Mouse (Mus musculus) liver, postnatal 0 days (tissue): ENCODE results near the gene Coasy. TPM values are rescaled to one million over a fixed set of nuclear protein-coding genes. Genes with fewer than 3 reads are reported as not detected.

Experiments
- ATAC-seq: fragments of 200-750 bp; cut with Nextera tagmentation; 2 replicates; pipeline ENCODE4 v1.8.0; 2017; ENCODE audit warnings: mild to moderate bottlenecking, moderate library complexity
- DNase-seq: peaks from one replicate; pipeline ENCODE4 v3.0.0-alpha.2; 2016
- H3K27ac ChIP-seq: fragments of 300-500 bp; sonication (generic); 2 replicates; pipeline ENCODE4 v1.5.1; 2014; ENCODE audit warnings: antibody characterized with exemption, moderate library complexity, mild to moderate bottlenecking, low read depth
- H3K27me3 ChIP-seq: fragments of 300-500 bp; sonication (generic); 2 replicates; pipeline ENCODE4 v1.6.1; 2014; ENCODE audit warnings: low read length, control low read depth, mixed read lengths; ENCODE audit not compliant: insufficient read depth
- H3K36me3 ChIP-seq: fragments of 300-500 bp; sonication (generic); replicated peaks from 2 replicates; pipeline ENCODE4 v1.6.1; 2014; ENCODE audit warnings: mild to moderate bottlenecking, control low read depth, low read length, moderate library complexity, mixed read lengths; ENCODE audit not compliant: insufficient read depth
- H3K4me1 ChIP-seq: fragments of 300-500 bp; sonication (generic); 2 replicates; pipeline ENCODE4 v1.6.1; 2014; ENCODE audit warnings: antibody characterized with exemption, mild to moderate bottlenecking, control low read depth; ENCODE audit not compliant: insufficient read depth
- H3K4me2 ChIP-seq: fragments of 300-500 bp; sonication (generic); 2 replicates; pipeline ENCODE4 v1.6.1; 2014; ENCODE audit warnings: low read depth, mild to moderate bottlenecking, low read length, moderate library complexity, mixed read lengths
- H3K4me3 ChIP-seq: fragments of 300-500 bp; sonication (generic); 2 replicates; pipeline ENCODE4 v1.5.1; 2014; ENCODE audit warnings: low read depth, low read length
- H3K9ac ChIP-seq: fragments of 300-500 bp; sonication (generic); replicated peaks from 2 replicates; pipeline ENCODE4 v1.6.1; 2014; ENCODE audit warnings: mild to moderate bottlenecking, moderate library complexity
- H3K9me3 ChIP-seq: fragments of 300-500 bp; sonication (generic); 2 replicates; pipeline ENCODE4 v1.6.1; 2016; ENCODE audit warnings: mild to moderate bottlenecking, control low read depth, low read length, mixed read lengths
- CTCF ChIP-seq: sonication (generic); IDR thresholded peaks from 2 replicates; pipeline ENCODE4 v1.5.1; 2016; ENCODE audit warnings: antibody characterized with exemption, low read depth
- EP300 ChIP-seq: IDR thresholded peaks from 2 replicates; pipeline ENCODE4 v1.6.1; 2016; ENCODE audit warnings: antibody characterized with exemption, low read depth, mild to moderate bottlenecking
- WGBS: fragments of 180-500 bp; shearing (Covaris S2); extraction: QIAGEN DNeasy Blood & Tissue Kit; methylation state at CpG from one replicate; pipeline ENCODE4 v1.1.7; 2014; ENCODE audit not compliant: insufficient replicate concordance; 5-methylcytosine and 5-hydroxymethylcytosine counted together
- polyA plus RNA-seq: library from polyadenylated mRNA; unstranded; fragments of >200 nt; fragmentation: Nextera tagmentation; extraction: Ambion mirVana; gene quantifications from 2 replicates; pipeline ENCODE4 v1.2.1, GENCODE M21; 2015

Coasy gene
- polyA plus RNA-seq: 38.5 and 42.9 TPM in 2 replicates

DNA sequence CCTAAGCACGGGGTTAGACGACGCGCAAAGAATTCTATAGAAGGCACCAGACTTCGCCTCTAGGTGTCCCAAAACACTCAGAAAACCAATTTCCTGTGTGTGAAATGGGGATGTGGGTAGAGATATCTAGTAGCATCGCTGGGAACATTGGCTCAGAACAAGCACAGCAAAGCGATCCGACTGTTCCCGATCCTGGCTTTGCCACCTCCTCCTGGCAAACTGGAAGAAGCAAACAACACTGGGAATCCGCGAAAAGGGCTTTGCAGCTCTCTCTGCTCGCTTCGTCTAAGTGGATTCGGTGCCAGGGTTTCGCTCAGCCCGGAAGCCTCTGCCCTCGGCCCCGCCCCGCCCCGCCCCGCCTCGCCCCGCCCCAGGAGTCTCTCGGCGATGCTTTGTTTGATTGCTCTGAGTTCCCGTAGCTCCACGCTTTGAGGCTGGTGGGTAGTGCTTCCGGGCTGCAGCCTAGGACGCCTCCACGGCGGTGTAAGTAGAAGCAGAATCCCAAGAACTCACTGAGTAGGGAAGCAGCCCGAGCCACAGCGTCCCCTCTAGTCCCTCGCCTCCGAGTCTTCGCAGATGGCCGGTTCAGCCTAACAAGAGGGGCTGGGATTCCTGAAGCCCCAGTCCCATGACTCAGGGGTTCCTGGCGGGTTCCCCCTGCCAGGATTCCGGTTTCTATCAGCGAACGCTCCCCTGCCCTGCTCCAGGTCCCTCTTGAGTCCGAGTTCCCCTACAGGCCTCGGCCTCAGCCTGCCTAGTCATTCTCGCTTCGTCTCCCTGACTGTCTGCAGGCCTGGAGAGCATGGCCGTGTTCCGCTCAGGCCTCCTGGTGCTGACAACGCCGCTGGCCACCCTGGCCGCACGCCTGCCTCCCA lies at the start of gene Coasy:
TSS of gene Coasy (plus strand) at position 358 of the 875 bp plus-strand sequence.
- peak within 1 kb of the TSS; percentile 86 for H3K9ac ChIP-seq
- peaks cover 17% of the 10 kb centered on the region for H3K36me3 ChIP-seq
- peaks cover 40% of the 10 kb centered on the region for H3K4me1 ChIP-seq
- no peaks in the 10 kb centered on the region for H3K9me3 ChIP-seq
- WGBS: under 1% methylated on average over 48 of the region's 51 CpGs
- ATAC-seq (peak; percentile 87), DNase-seq (peak; percentile 94)
- peak within 1 kb of the TSS; percentile 88 for H3K4me2 ChIP-seq
- peaks cover 26% of the 10 kb centered on the region for H3K27me3 ChIP-seq
- peak within 1 kb of the TSS; percentile 65 for H3K4me3 ChIP-seq
- peak; percentile 7; the same call in 1 of the 2 replicates for TF ChIP-seq EP300
- TF ChIP-seq CTCF: peak; percentile 69
- peak within 1 kb of the TSS; percentile 93 for H3K27ac ChIP-seq

- H3K4me1 ChIP-seq: no peaks in the 10 kb centered on the region
- H3K4me2 ChIP-seq: no peak overlapping the region
- ATAC-seq (no peak), DNase-seq (no peak)
- 92% methylated on average over 17 of the region's 17 CpGs for WGBS
- no peaks in the 10 kb centered on the region for H3K9me3 ChIP-seq
- no peak overlapping the region for H3K27ac ChIP-seq
- H3K36me3 ChIP-seq: peaks cover 84% of the 10 kb centered on the region
- no peak for TF ChIP-seq CTCF
- TF ChIP-seq EP300: no peak
- no peak overlapping the region for H3K4me3 ChIP-seq
- no peaks in the 10 kb centered on the region for H3K27me3 ChIP-seq
- no peak overlapping the region for H3K9ac ChIP-seq
Observed at GRCm38 (mm10) chr11:101033856-101034500, 48.4 kb upstream of the Coasy start.

DNA sequence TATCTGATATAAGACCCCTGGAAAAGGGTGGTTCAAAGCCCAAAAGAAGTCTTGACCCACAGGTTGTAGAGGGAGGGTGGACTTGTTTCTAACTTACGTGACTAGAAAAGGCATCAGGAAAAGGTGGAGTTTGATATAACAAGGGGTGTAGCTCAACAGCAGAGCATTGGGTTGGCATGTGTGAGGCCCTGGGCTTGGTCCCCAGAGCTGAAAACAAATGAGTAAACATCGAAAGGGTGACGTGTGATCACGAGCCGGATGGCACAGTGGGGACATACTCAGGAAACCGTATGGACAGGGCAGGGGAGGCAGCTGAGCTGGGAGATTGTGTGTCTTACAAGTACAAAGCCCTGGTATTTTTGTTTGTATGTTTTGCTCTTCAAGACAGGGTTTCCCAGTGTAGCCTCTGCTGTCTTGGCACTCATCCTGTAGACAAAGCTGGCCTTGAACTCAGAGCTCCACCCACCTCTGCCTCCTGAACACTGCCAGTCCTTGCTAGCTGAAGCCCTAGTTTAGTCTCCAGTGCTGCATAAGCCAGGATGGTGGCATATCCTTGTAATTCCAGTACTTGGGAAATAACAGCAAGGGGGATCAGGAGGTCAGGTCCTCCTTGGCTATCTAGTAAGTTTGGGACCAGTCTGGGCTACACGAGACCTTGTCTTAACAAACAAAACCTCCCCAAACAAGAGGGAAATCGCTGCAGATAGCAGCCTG lies 47.6 kb upstream of the Coasy start:
- H3K36me3 ChIP-seq: peaks cover 84% of the 10 kb centered on the region
- H3K27ac ChIP-seq: no peak overlapping the region
- no peak for ATAC-seq
- WGBS: 92% methylated on average over 8 of the region's 8 CpGs
- no peak for DNase-seq
- no peak overlapping the region for H3K9ac ChIP-seq
- H3K27me3 ChIP-seq: no peaks in the 10 kb centered on the region
- TF ChIP-seq EP300: no peak
- no peak for TF ChIP-seq CTCF
- no peaks in the 10 kb centered on the region for H3K9me3 ChIP-seq
- H3K4me1 ChIP-seq: no peaks in the 10 kb centered on the region
- H3K4me2 ChIP-seq: no peak overlapping the region
- no peak overlapping the region for H3K4me3 ChIP-seq

DNA sequence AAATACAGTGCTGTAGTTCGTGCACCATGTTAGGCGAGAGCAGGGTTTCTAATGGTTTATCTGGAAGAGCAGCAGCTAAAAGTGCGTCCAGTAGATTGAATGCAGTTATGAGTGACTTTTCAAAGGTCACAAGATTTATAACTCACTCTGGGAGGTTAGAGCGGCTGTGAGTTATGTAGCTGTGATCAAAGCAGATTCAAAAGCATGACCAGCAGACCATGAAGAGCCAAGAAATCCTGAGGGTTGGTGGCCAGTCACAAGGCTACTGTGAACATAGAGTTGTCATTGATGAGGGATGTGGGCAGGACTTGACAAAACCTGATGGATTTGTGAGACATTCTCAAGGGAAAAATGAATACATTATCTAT lies 47.1 kb upstream of the Coasy start:
- no peak for ATAC-seq
- Histone ChIP-seq H3K4me1 (no peaks in the 10 kb centered on the region), H3K27ac (no peak overlapping the region), H3K4me3 (no peak overlapping the region), H3K4me2 (no peak overlapping the region), H3K36me3 (peaks cover 85% of the 10 kb centered on the region), H3K9ac (no peak overlapping the region), H3K9me3 (no peaks in the 10 kb centered on the region), H3K27me3 (no peaks in the 10 kb centered on the region)
- TF ChIP-seq CTCF (no peak), EP300 (no peak)
- 85% methylated on average over 4 of the region's 4 CpGs for WGBS
- no peak for DNase-seq

GRCm38 (mm10) chr11:101037795-101038194 lies 44.6 kb upstream of the Coasy start:
- Histone ChIP-seq H3K36me3 (peaks cover 81% of the 10 kb centered on the region), H3K27me3 (no peaks in the 10 kb centered on the region), H3K4me3 (no peak overlapping the region), H3K9me3 (no peaks in the 10 kb centered on the region), H3K9ac (no peak overlapping the region), H3K27ac (no peak overlapping the region), H3K4me1 (no peaks in the 10 kb centered on the region), H3K4me2 (no peak overlapping the region)
- WGBS: 88% methylated on average over 10 of the region's 10 CpGs
- DNase-seq: no peak
- TF ChIP-seq CTCF: no peak
- no peak for TF ChIP-seq EP300
- no peak for ATAC-seq

GRCm38 (mm10) chr11:101045826-101046225 lies 36.5 kb upstream of the Coasy start:
- Histone ChIP-seq H3K9ac (no peak overlapping the region), H3K4me1 (no peaks in the 10 kb centered on the region; the same call in 1 of the 2 replicates), H3K36me3 (peaks cover 84% of the 10 kb centered on the region), H3K4me2 (no peak overlapping the region), H3K9me3 (no peaks in the 10 kb centered on the region), H3K27ac (no peak overlapping the region), H3K27me3 (no peaks in the 10 kb centered on the region), H3K4me3 (no peak overlapping the region)
- no peak for ATAC-seq
- TF ChIP-seq CTCF (no peak), EP300 (no peak)
- 84% methylated on average over 4 of the region's 4 CpGs for WGBS
- DNase-seq: no peak
